In genomic region chr15:62139192-62139591, GRCm38 (mm10) we compare ENCODE assay signal across 13 mouse cellular contexts.
DNase-seq lines count a peak whose midpoint lies in the region; ATAC-seq lines count a peak whose summit lies in the region.
"Had no signal": no experiment of that assay in that cellular context is flagged by ENCODE, and none has a peak within 500 bp of the region (broad histone marks: within the 10 kb centered on the region; RNA-seq: fewer than 3 reads in every experiment).

No protein-coding gene starts in this region.

- H3K9me3 ChIP-seq in hindbrain, embryonic 10.5 days = no peaks in the 10 kb centered on the region
- H3K9me3 ChIP-seq in hindbrain, embryonic 12.5 days (replicated peaks) = no peaks in the 10 kb centered on the region
- H3K9me3 ChIP-seq in embryonic facial prominence, embryonic 10.5 days = no peaks in the 10 kb centered on the region
- no peaks in the 10 kb centered on the region for H3K9me3 ChIP-seq in midbrain, embryonic 15.5 days
- H3K9me3 ChIP-seq: limb, embryonic 13.5 days had no signal

- DNase-seq in hindbrain, embryonic 10.5 days (ENCODE audit: low spot score) = no peak
- no peak for DNase-seq in embryonic facial prominence, embryonic 10.5 days (ENCODE audit: low spot score)
- peak; percentile 22 for DNase-seq in lung, postnatal 10 days
- no peak for DNase-seq in thymus, postnatal 4 days
- DNase-seq in urinary bladder, postnatal 36 days (ENCODE audit: low spot score in 2 of 2) = no peak
- DNase-seq: cerebellum, postnatal 36 days; forebrain, postnatal 0 days; right cerebral cortex, postnatal 4 days had no signal

- H3K27ac ChIP-seq in hindbrain, embryonic 10.5 days = peak overlapping the region; percentile 40; the same call in 1 of the 2 replicates
- no peak overlapping the region for H3K27ac ChIP-seq in hindbrain, embryonic 12.5 days
- peak overlapping the region; percentile 44; the same call in 1 of the 2 replicates for H3K27ac ChIP-seq in embryonic facial prominence, embryonic 10.5 days (replicated peaks)
- H3K27ac ChIP-seq in midbrain, embryonic 15.5 days = no peak overlapping the region
- H3K27ac ChIP-seq: limb, embryonic 13.5 days had no signal

- no peak overlapping the region for H3K4me2 ChIP-seq in hindbrain, embryonic 12.5 days (replicated peaks)
- H3K4me2 ChIP-seq in midbrain, embryonic 15.5 days = no peak overlapping the region
- H3K4me2 ChIP-seq: limb, embryonic 13.5 days had no signal

- H3K36me3 ChIP-seq in hindbrain, embryonic 10.5 days = no peaks in the 10 kb centered on the region
- H3K36me3 ChIP-seq in hindbrain, embryonic 12.5 days = no peaks in the 10 kb centered on the region
- 0 out of 2 replicates have a peak, but pooled peaks cover 2% of the 10 kb centered on the region for H3K36me3 ChIP-seq in embryonic facial prominence, embryonic 10.5 days (replicated peaks)
- H3K36me3 ChIP-seq in midbrain, embryonic 15.5 days (replicated peaks) = no peaks in the 10 kb centered on the region
- H3K36me3 ChIP-seq: limb, embryonic 13.5 days had no signal

- no peak for ATAC-seq in hindbrain, embryonic 12.5 days (ENCODE audit: low FRiP score)
- peak; percentile 14 for ATAC-seq in inflammation-experienced regulatory T-cells, adult 6 months
- no peak for ATAC-seq in midbrain, embryonic 15.5 days (replicated peaks)
- ATAC-seq: forebrain, postnatal 0 days; intestine, embryonic 16.5 days had no signal

- no peaks in the 10 kb centered on the region; the same call in 1 of the 2 replicates for H3K27me3 ChIP-seq in hindbrain, embryonic 10.5 days (ENCODE audit: insufficient read depth, poor library complexity, severe bottlenecking)
- H3K27me3 ChIP-seq in hindbrain, embryonic 12.5 days = no peaks in the 10 kb centered on the region
- H3K27me3 ChIP-seq in embryonic facial prominence, embryonic 10.5 days (replicated peaks; ENCODE audit: low read depth, poor library complexity, severe bottlenecking) = no peaks in the 10 kb centered on the region
- no peaks in the 10 kb centered on the region for H3K27me3 ChIP-seq in midbrain, embryonic 15.5 days (replicated peaks)
- H3K27me3 ChIP-seq: limb, embryonic 13.5 days had no signal

- H3K4me1 ChIP-seq in hindbrain, embryonic 10.5 days (replicated peaks) = 0 out of 2 replicates have a peak, but pooled peaks cover 4% of the 10 kb centered on the region
- 0 out of 2 replicates have a peak, but pooled peaks cover 4% of the 10 kb centered on the region for H3K4me1 ChIP-seq in hindbrain, embryonic 12.5 days
- peaks cover 9% of the 10 kb centered on the region for H3K4me1 ChIP-seq in embryonic facial prominence, embryonic 10.5 days
- H3K4me1 ChIP-seq in midbrain, embryonic 15.5 days = peaks cover 5% of the 10 kb centered on the region; the same call in 1 of the 2 replicates

- 55% methylated on average over 5 of the region's 5 CpGs for WGBS in hindbrain, embryonic 10.5 days
- 56% methylated on average over 5 of the region's 5 CpGs for WGBS in hindbrain, embryonic 12.5 days
- 52% methylated on average over 5 of the region's 5 CpGs for whole genome bisulfite sequencing in embryonic facial prominence, embryonic 10.5 days
- 65% methylated on average over 5 of the region's 5 CpGs for WGBS in midbrain, embryonic 15.5 days

- H3K9ac ChIP-seq in hindbrain, embryonic 12.5 days = no peak overlapping the region
- H3K9ac ChIP-seq in midbrain, embryonic 15.5 days = no peak overlapping the region
- H3K9ac ChIP-seq: forebrain, postnatal 0 days; limb, embryonic 13.5 days had no signal

- H3K4me3 ChIP-seq in hindbrain, embryonic 10.5 days = no peak overlapping the region
- H3K4me3 ChIP-seq in hindbrain, embryonic 12.5 days = no peak overlapping the region
- H3K4me3 ChIP-seq in embryonic facial prominence, embryonic 10.5 days = no peak overlapping the region
- no peak overlapping the region for H3K4me3 ChIP-seq in midbrain, embryonic 15.5 days
- H3K4me3 ChIP-seq: limb, embryonic 13.5 days had no signal

Comparison
In these comparisons a context has a peak if more than half of its experiments do, and no peak if none do; other contexts are left out.
1. H3K27ac ChIP-seq: peak in hindbrain, embryonic 10.5 days (single experiment) and embryonic facial prominence, embryonic 10.5 days (single experiment); none in hindbrain, embryonic 12.5 days (single experiment) and midbrain, embryonic 15.5 days (single experiment).